Mouse (Mus musculus): Measurements from ENCODE around the gene Rasgrp2. TPM values are rescaled to one million over a fixed set of nuclear protein-coding genes. Genes with fewer than 3 reads are reported as not detected.

The Rasgrp2 gene
- total RNA-seq, 1 experiment = 81.7 TPM

DNA sequence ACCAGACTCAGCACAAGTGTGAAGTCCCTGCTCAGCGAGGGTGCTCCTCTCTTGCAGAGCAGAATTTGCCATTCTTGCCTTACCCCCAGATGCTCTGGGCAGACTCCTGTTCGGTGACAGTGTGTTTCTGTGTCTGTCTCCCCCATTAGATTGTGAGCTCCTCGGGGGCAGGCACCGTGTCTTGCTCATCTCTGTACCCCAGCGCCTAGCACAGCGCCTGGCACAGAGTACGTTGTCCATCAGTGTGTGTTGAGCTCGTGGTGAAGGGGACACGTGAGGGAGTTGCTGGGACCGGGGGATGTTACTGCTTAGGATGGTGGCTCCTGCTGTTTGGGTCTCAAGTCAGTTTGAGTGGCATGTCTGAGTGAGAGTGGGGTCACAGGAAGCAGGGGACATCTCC lies 4.7 kb downstream of the Rasgrp2 start:
- DNase-seq (ENCODE audit: low read depth, low spot score) = no peak
- peaks cover 0 to 53% of the 10 kb centered on the region in 2 experiments; a peak in 2 of 4 replicates for H3K4me1 ChIP-seq (ENCODE audit: control insufficient read depth in 2 of 2, insufficient read depth in 2 of 2, low read length in 2 of 2, poor library complexity in 1 of 2)
- H3K27ac ChIP-seq (ENCODE audit: insufficient read depth, low read depth, low read length, poor library complexity, severe bottlenecking) = no peak overlapping the region; the same call in 1 of the 2 replicates
- TF ChIP-seq HCFC1 (IDR thresholded peaks at IDR 0.05; ENCODE audit: borderline replicate concordance, insufficient read depth, low read length) (no peak), MAFK (IDR thresholded peaks at IDR 0.05; ENCODE audit: insufficient read depth, low read depth, low read length) (no peak)
- H3K9ac ChIP-seq (ENCODE audit: insufficient read depth, low read depth, low read length, poor library complexity, severe bottlenecking) = no peak overlapping the region
- H3K4me3 ChIP-seq (ENCODE audit: insufficient read depth in 1 of 2, low read depth in 1 of 2, low read length in 2 of 2, poor library complexity in 1 of 2, severe bottlenecking in 1 of 2) = no peak overlapping the region; a peak in 1 of 4 replicates
- in situ Hi-C loops (cut with MboI; ENCODE audit: low sequenced_read_pairs in 2 of 2, unreplicated experiment in 2 of 2) = no loop called here
- 0 out of 2 replicates have a peak, but pooled peaks cover 3% of the 10 kb centered on the region for H3K36me3 ChIP-seq (ENCODE audit: control insufficient read depth, insufficient read depth, low read length, poor library complexity, severe bottlenecking)
- H3K9me3 ChIP-seq (ENCODE audit: control insufficient read depth, insufficient read depth, low read depth, low read length) = no peaks in the 10 kb centered on the region

DNA sequence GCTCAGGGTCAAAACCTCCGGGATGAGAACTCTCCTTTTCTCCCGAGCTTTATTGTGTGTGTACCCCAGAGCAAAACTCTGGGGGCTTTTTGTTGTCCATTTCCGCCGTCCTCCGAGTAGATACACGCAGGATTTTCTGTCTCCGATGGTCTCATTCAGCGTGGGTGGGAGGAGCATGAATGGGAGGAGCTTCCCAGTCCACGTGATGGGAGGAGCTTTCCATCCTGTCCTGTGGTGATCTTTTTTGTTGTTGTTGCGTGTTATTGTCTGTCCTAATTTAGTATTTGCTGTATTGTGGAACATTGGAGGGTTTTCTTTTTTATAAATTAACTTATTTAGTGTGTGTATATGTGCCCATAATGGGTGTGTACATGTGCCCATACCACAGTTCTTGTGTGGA lies 6.3 kb downstream of the Rasgrp2 start:
- Histone ChIP-seq H3K4me3 (ENCODE audit: insufficient read depth in 1 of 2, low read depth in 1 of 2, low read length in 2 of 2, poor library complexity in 1 of 2, severe bottlenecking in 1 of 2) (0 out of 4 replicates have a peak overlapping the region, but pooled peaks of 1 of the 2 experiments have one; percentile 2), H3K9ac (ENCODE audit: insufficient read depth, low read depth, low read length, poor library complexity, severe bottlenecking) (no peak overlapping the region; the same call in 1 of the 2 replicates), H3K36me3 (ENCODE audit: control insufficient read depth, insufficient read depth, low read length, poor library complexity, severe bottlenecking) (0 out of 2 replicates have a peak, but pooled peaks cover 3% of the 10 kb centered on the region), H3K27ac (ENCODE audit: insufficient read depth, low read depth, low read length, poor library complexity, severe bottlenecking) (no peak overlapping the region), H3K4me1 (ENCODE audit: control insufficient read depth in 2 of 2, insufficient read depth in 2 of 2, low read length in 2 of 2, poor library complexity in 1 of 2) (peaks cover 0 to 52% of the 10 kb centered on the region in 2 experiments; a peak in 2 of 4 replicates), H3K9me3 (ENCODE audit: control insufficient read depth, insufficient read depth, low read depth, low read length) (no peaks in the 10 kb centered on the region)
- TF ChIP-seq MAFK (IDR thresholded peaks at IDR 0.05; ENCODE audit: insufficient read depth, low read depth, low read length) = no peak
- TF ChIP-seq ZNF384 (IDR thresholded peaks at IDR 0.05; ENCODE audit: low read depth, low read length) = no peak
- no peak for TF ChIP-seq HCFC1 (IDR thresholded peaks at IDR 0.05; ENCODE audit: borderline replicate concordance, insufficient read depth, low read length)
- no peak for TF ChIP-seq CHD2 (IDR thresholded peaks at IDR 0.05; ENCODE audit: low read depth, low read length)
- no peak for TF ChIP-seq ZC3H11A (IDR thresholded peaks at IDR 0.05; ENCODE audit: borderline replicate concordance, low read depth, low read length)
- no peak for DNase-seq (ENCODE audit: low read depth, low spot score)
- in situ Hi-C loops (cut with MboI; ENCODE audit: low sequenced_read_pairs in 2 of 2, unreplicated experiment in 2 of 2) = no loop called here

DNA sequence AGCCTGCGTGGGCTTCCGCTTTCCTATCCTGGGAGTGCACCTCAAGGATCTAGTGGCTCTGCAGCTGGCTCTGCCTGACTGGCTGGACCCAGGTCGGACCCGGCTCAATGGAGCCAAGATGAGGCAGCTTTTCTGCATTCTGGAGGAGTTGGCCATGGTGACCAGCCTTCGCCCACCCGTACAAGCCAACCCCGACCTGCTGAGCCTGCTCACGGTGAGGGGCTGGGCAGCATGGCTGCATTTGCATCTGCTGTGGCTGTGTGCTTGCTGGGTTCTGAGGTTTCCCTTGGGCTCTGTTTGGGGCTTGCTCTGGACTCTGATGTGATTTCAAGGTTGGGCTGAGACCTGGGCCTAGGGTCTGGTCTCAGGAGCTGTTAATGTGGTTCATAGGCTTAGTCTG lies 8.0 kb downstream of the Rasgrp2 start:
- H3K27ac ChIP-seq (ENCODE audit: insufficient read depth, low read depth, low read length, poor library complexity, severe bottlenecking) = no peak overlapping the region
- no peak overlapping the region for H3K4me3 ChIP-seq (ENCODE audit: insufficient read depth in 1 of 2, low read depth in 1 of 2, low read length in 2 of 2, poor library complexity in 1 of 2, severe bottlenecking in 1 of 2)
- no peak overlapping the region for H3K9ac ChIP-seq (ENCODE audit: insufficient read depth, low read depth, low read length, poor library complexity, severe bottlenecking)
- H3K36me3 ChIP-seq (ENCODE audit: control insufficient read depth, insufficient read depth, low read length, poor library complexity, severe bottlenecking) = 0 out of 2 replicates have a peak, but pooled peaks cover 3% of the 10 kb centered on the region
- H3K9me3 ChIP-seq (ENCODE audit: control insufficient read depth, insufficient read depth, low read depth, low read length) = no peaks in the 10 kb centered on the region
- in situ Hi-C loops (cut with MboI; ENCODE audit: low sequenced_read_pairs in 2 of 2, unreplicated experiment in 2 of 2) = no loop called here
- no peak for DNase-seq (ENCODE audit: low read depth, low spot score)
- peaks cover 2 to 53% of the 10 kb centered on the region in 2 experiments for H3K4me1 ChIP-seq (ENCODE audit: control insufficient read depth in 2 of 2, insufficient read depth in 2 of 2, low read length in 2 of 2, poor library complexity in 1 of 2)
- TF ChIP-seq ZC3H11A (IDR thresholded peaks at IDR 0.05; ENCODE audit: borderline replicate concordance, low read depth, low read length) (no peak), ZNF384 (IDR thresholded peaks at IDR 0.05; ENCODE audit: low read depth, low read length) (no peak), CHD2 (IDR thresholded peaks at IDR 0.05; ENCODE audit: low read depth, low read length) (no peak), HCFC1 (IDR thresholded peaks at IDR 0.05; ENCODE audit: borderline replicate concordance, insufficient read depth, low read length) (no peak), MAFK (IDR thresholded peaks at IDR 0.05; ENCODE audit: insufficient read depth, low read depth, low read length) (no peak)

DNA sequence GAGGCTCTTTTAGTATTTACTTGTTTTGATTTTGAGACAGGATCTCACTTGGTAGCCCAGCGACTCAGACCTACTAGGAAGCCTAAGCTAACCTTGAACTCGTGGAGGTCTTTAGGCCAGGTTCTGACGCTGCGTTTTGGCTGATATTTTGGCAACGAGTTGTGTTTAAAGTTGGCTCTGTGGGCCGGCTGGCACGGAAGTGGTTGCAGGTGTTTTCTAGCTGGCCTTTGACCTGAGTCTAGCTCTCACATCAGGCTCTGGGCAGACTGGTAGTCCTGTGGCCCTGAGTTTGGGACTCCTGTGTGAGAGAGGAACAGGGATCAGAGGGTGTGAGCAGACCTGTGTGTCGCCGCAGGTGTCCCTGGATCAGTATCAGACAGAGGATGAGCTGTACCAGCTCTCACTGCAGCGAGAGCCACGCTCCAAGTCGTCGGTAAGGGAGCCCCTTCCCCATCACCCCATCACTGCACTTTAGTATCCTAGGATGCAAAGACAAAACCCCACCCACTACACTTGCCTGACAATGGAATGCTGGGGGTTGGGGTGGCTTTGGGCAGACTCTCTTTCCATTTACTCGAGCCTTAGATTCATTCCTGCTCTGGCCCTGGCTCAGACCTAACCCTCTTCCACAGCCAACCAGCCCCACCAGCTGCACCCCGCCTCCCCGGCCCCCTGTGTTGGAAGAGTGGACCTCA lies 8.8 kb downstream of the Rasgrp2 start:
- TF ChIP-seq ZC3H11A (IDR thresholded peaks at IDR 0.05; ENCODE audit: borderline replicate concordance, low read depth, low read length) (no peak), ZNF384 (IDR thresholded peaks at IDR 0.05; ENCODE audit: low read depth, low read length) (no peak), MAFK (IDR thresholded peaks at IDR 0.05; ENCODE audit: insufficient read depth, low read depth, low read length) (no peak), CHD2 (IDR thresholded peaks at IDR 0.05; ENCODE audit: low read depth, low read length) (no peak), HCFC1 (IDR thresholded peaks at IDR 0.05; ENCODE audit: borderline replicate concordance, insufficient read depth, low read length) (no peak)
- Histone ChIP-seq H3K27ac (ENCODE audit: insufficient read depth, low read depth, low read length, poor library complexity, severe bottlenecking) (peak overlapping the region; percentile 73; the same call in 1 of the 2 replicates), H3K9ac (ENCODE audit: insufficient read depth, low read depth, low read length, poor library complexity, severe bottlenecking) (peak overlapping the region; percentile 42; the same call in 1 of the 2 replicates), H3K4me3 (ENCODE audit: insufficient read depth in 1 of 2, low read depth in 1 of 2, low read length in 2 of 2, poor library complexity in 1 of 2, severe bottlenecking in 1 of 2) (peak overlapping the region; percentile 45 to 54), H3K9me3 (ENCODE audit: control insufficient read depth, insufficient read depth, low read depth, low read length) (no peaks in the 10 kb centered on the region), H3K36me3 (ENCODE audit: control insufficient read depth, insufficient read depth, low read length, poor library complexity, severe bottlenecking) (0 out of 2 replicates have a peak, but pooled peaks cover 3% of the 10 kb centered on the region), H3K4me1 (ENCODE audit: control insufficient read depth in 2 of 2, insufficient read depth in 2 of 2, low read length in 2 of 2, poor library complexity in 1 of 2) (peaks cover 4 to 46% of the 10 kb centered on the region in 2 experiments)
- in situ Hi-C loops (cut with MboI; ENCODE audit: low sequenced_read_pairs in 2 of 2, unreplicated experiment in 2 of 2) = no loop called here
- DNase-seq (ENCODE audit: low read depth, low spot score) = no peak
